Mouse (Mus musculus) kidney, postnatal 0 days (tissue): ENCODE measurements around the gene Tmem151a. TPM values are rescaled to one million over a fixed set of nuclear protein-coding genes. Genes with fewer than 3 reads are reported as not detected.

Experiments
- ATAC-seq: fragments of 200-750 bp; cut with Nextera tagmentation; replicated peaks from 2 replicates; pipeline ENCODE4 v1.8.0; 2017; ENCODE audit warnings: low read depth, moderate number of reproducible peaks, moderate TSS enrichment, moderate library complexity; ENCODE audit not compliant: low FRiP score
- DNase-seq: peaks from one replicate; pipeline ENCODE4 v3.0.0-alpha.2; 2016; ENCODE audit warnings: low spot score
- H3K27ac ChIP-seq: fragments of 300-500 bp; sonication (generic); 2 replicates; pipeline ENCODE4 v1.5.1; 2014; ENCODE audit warnings: mild to moderate bottlenecking
- H3K27me3 ChIP-seq: fragments of 300-500 bp; sonication (generic); 2 replicates; pipeline ENCODE4 v1.6.1; 2014; ENCODE audit warnings: low read length, mixed read lengths; ENCODE audit not compliant: insufficient read depth
- H3K36me3 ChIP-seq: fragments of 300-500 bp; sonication (generic); 2 replicates; pipeline ENCODE4 v1.6.1; 2014; ENCODE audit warnings: low read length, mixed read lengths; ENCODE audit not compliant: insufficient read depth
- H3K4me1 ChIP-seq: fragments of 300-500 bp; sonication (generic); replicated peaks from 2 replicates; pipeline ENCODE4 v1.6.1; 2014; ENCODE audit warnings: antibody characterized with exemption, low read length, mixed read lengths; ENCODE audit not compliant: insufficient read depth
- H3K4me2 ChIP-seq: fragments of 300-500 bp; sonication (generic); 2 replicates; pipeline ENCODE4 v1.6.1; 2014; ENCODE audit warnings: mild to moderate bottlenecking, low read length, moderate library complexity, mixed read lengths
- H3K4me3 ChIP-seq: fragments of 300-500 bp; sonication (generic); replicated peaks from 2 replicates; pipeline ENCODE4 v1.5.1; 2014; ENCODE audit warnings: low read depth, low read length
- H3K9ac ChIP-seq: fragments of 300-500 bp; sonication (generic); 2 replicates; pipeline ENCODE4 v1.6.1; 2014; ENCODE audit warnings: low read depth, low read length
- H3K9me3 ChIP-seq: fragments of 300-500 bp; sonication (generic); replicated peaks from 2 replicates; pipeline ENCODE4 v1.6.1; 2016; ENCODE audit warnings: low read length, inconsistent platforms, mixed read lengths
- CTCF ChIP-seq: IDR thresholded peaks from 2 replicates; pipeline ENCODE4 v1.5.1; 2016; ENCODE audit warnings: antibody characterized with exemption, low read depth, mild to moderate bottlenecking, moderate library complexity
- WGBS: fragments of 180-500 bp; shearing (Covaris S2); extraction: QIAGEN DNeasy Blood & Tissue Kit; methylation state at CpG from one replicate; pipeline ENCODE4 v1.1.7; 2014; 5-methylcytosine and 5-hydroxymethylcytosine counted together
- polyA plus RNA-seq: library from polyadenylated mRNA; unstranded; fragments of >200 nt; fragmentation: Nextera tagmentation; extraction: Ambion mirVana; gene quantifications from 2 replicates; pipeline ENCODE4 v1.2.1, GENCODE M21; 2015

The Tmem151a gene
- polyA plus RNA-seq, 1 experiment from 2014 or later = 2.1 TPM

GRCm38 (mm10) chr19:5095887-5096474 lies 10.7 kb upstream of the Tmem151a start:
- Histone ChIP-seq H3K27ac (no peak overlapping the region), H3K9me3 (no peaks in the 10 kb centered on the region), H3K27me3 (no peaks in the 10 kb centered on the region), H3K4me1 (peaks cover 10% of the 10 kb centered on the region), H3K36me3 (peaks cover 26% of the 10 kb centered on the region), H3K4me2 (no peak overlapping the region), H3K4me3 (no peak overlapping the region), H3K9ac (no peak overlapping the region)
- no peak for TF ChIP-seq CTCF
- DNase-seq (no peak), ATAC-seq (no peak)
- WGBS = 18% methylated on average over 9 of the region's 9 CpGs

GRCm38 (mm10) chr19:5094746-5095417 lies 9.6 kb upstream of the Tmem151a start:
- ATAC-seq (peak; percentile 9; the same call in 1 of the 2 replicates), DNase-seq (no peak)
- H3K9me3 ChIP-seq = no peaks in the 10 kb centered on the region
- H3K4me2 ChIP-seq = no peak overlapping the region
- H3K4me3 ChIP-seq = no peak overlapping the region
- WGBS = 41% methylated on average over 11 of the region's 11 CpGs
- no peak for TF ChIP-seq CTCF
- H3K9ac ChIP-seq = no peak overlapping the region
- no peaks in the 10 kb centered on the region for H3K27me3 ChIP-seq
- peaks cover 15% of the 10 kb centered on the region for H3K36me3 ChIP-seq
- peaks cover 10% of the 10 kb centered on the region for H3K4me1 ChIP-seq
- no peak overlapping the region for H3K27ac ChIP-seq

- H3K4me2 ChIP-seq = no peak overlapping the region
- H3K4me1 ChIP-seq = peaks cover 10% of the 10 kb centered on the region
Observed at GRCm38 (mm10) chr19:5094243-5094632, 8.9 kb upstream of the Tmem151a start.

GRCm38 (mm10) chr19:5093481-5094242 lies 8.3 kb upstream of the Tmem151a start:
- peaks cover 8% of the 10 kb centered on the region for H3K4me1 ChIP-seq
- WGBS = 73% methylated on average over 12 of the region's 12 CpGs
- no peak for DNase-seq
- no peak overlapping the region for H3K27ac ChIP-seq
- H3K9me3 ChIP-seq = no peaks in the 10 kb centered on the region
- H3K4me3 ChIP-seq = no peak overlapping the region
- 0 out of 2 replicates have a peak, but pooled peaks have one; percentile 1 for ATAC-seq
- H3K9ac ChIP-seq = no peak overlapping the region
- H3K27me3 ChIP-seq = no peaks in the 10 kb centered on the region
- 0 out of 2 replicates have a peak, but pooled peaks cover 10% of the 10 kb centered on the region for H3K36me3 ChIP-seq
- no peak overlapping the region for H3K4me2 ChIP-seq
- TF ChIP-seq CTCF = no peak

More at GRCm38 (mm10) chr19:5094243-5094632, 8.9 kb upstream of the Tmem151a start:
- 1% methylated on average over 21 of the region's 21 CpGs for WGBS
- TF ChIP-seq CTCF = peak; percentile 92
- Histone ChIP-seq H3K4me3 (no peak overlapping the region), H3K9ac (no peak overlapping the region), H3K36me3 (0 out of 2 replicates have a peak, but pooled peaks cover 10% of the 10 kb centered on the region), H3K9me3 (no peaks in the 10 kb centered on the region), H3K27me3 (no peaks in the 10 kb centered on the region), H3K27ac (no peak overlapping the region)
- DNase-seq = peak; percentile 94
- ATAC-seq = peak; percentile 71

- DNase-seq = no peak
- Histone ChIP-seq H3K4me3 (no peak overlapping the region), H3K27me3 (no peaks in the 10 kb centered on the region), H3K27ac (no peak overlapping the region), H3K4me1 (no peaks in the 10 kb centered on the region; the same call in 1 of the 2 replicates), H3K4me2 (no peak overlapping the region), H3K9me3 (no peaks in the 10 kb centered on the region), H3K9ac (no peak overlapping the region), H3K36me3 (0 out of 2 replicates have a peak, but pooled peaks cover 10% of the 10 kb centered on the region)
- no peak for TF ChIP-seq CTCF
- ATAC-seq = no peak
- 89% methylated on average over 10 of the region's 10 CpGs for WGBS
Observed at GRCm38 (mm10) chr19:5092083-5092482, 6.8 kb upstream of the Tmem151a start.

GRCm38 (mm10) chr19:5089324-5089723 lies 4.0 kb upstream of the Tmem151a start:
- Histone ChIP-seq H3K4me1 (peaks cover 4% of the 10 kb centered on the region; the same call in 1 of the 2 replicates), H3K36me3 (0 out of 2 replicates have a peak, but pooled peaks cover 10% of the 10 kb centered on the region), H3K27ac (no peak overlapping the region), H3K4me3 (no peak overlapping the region), H3K9ac (peak overlapping the region; percentile 63), H3K9me3 (no peaks in the 10 kb centered on the region), H3K27me3 (peaks cover 15% of the 10 kb centered on the region; the same call in 1 of the 2 replicates), H3K4me2 (peak overlapping the region; percentile 70)
- TF ChIP-seq CTCF = no peak
- DNase-seq (no peak), ATAC-seq (no peak)
- WGBS = 88% methylated on average over 4 of the region's 4 CpGs
